Mouse (Mus musculus) small intestine, adult 2 months (tissue): ENCODE results near the gene Dmbt1. TPM values are rescaled to one million over a fixed set of nuclear protein-coding genes. Genes with fewer than 3 reads are reported as not detected.

ENCODE experiments used
- H3K27ac ChIP-seq: fragments of 200-500 bp; 2 replicates; pipeline ENCODE4 v1.5.1; 2012; ENCODE audit warnings: low read depth, low read length, control low read depth, inconsistent platforms; ENCODE audit not compliant: insufficient read depth
- H3K27me3 ChIP-seq: fragments of 200-500 bp; 2 replicates; pipeline ENCODE4 v1.6.1; 2012; ENCODE audit warnings: mild to moderate bottlenecking, moderate library complexity, low read length, inconsistent platforms; ENCODE audit not compliant: control insufficient read depth, insufficient read depth
- H3K36me3 ChIP-seq: fragments of 200-500 bp; 2 replicates; pipeline ENCODE4 v1.6.1; 2012; ENCODE audit warnings: mild to moderate bottlenecking, low read length, control low read depth, inconsistent platforms; ENCODE audit not compliant: control insufficient read depth, insufficient read depth
- H3K4me1 ChIP-seq: fragments of 200-500 bp; 2 replicates; pipeline ENCODE4 v1.6.1; 2012; ENCODE audit warnings: low read length, inconsistent platforms, mixed read lengths; ENCODE audit not compliant: control insufficient read depth, insufficient read depth, insufficient read length
- H3K4me3 ChIP-seq: fragments of 200-500 bp; 2 replicates; pipeline ENCODE4 v1.5.1; 2012; ENCODE audit warnings: low read depth, mild to moderate bottlenecking, control low read depth, inconsistent platforms, low read length, moderate library complexity
- CTCF ChIP-seq: fragments of 200-500 bp; IDR thresholded peaks from 2 replicates; pipeline ENCODE4 v1.5.1; 2012; ENCODE audit warnings: low read depth, mild to moderate bottlenecking, control low read depth, inconsistent platforms, low read length, moderate library complexity, mixed read lengths; ENCODE audit not compliant: insufficient replicate concordance, insufficient read length; ENCODE audit errors: extremely low read depth
- POLR2A ChIP-seq: fragments of 200-500 bp; IDR thresholded peaks from 2 replicates; pipeline ENCODE4 v1.6.1; 2012; ENCODE audit warnings: low read depth, mild to moderate bottlenecking, control low read depth, inconsistent platforms, low read length, moderate library complexity
- WGBS: fragments of 180-500 bp; shearing (Covaris S2); methylation state at CpG from one replicate; pipeline ENCODE4 v1.1.7; 2018; 5-methylcytosine and 5-hydroxymethylcytosine counted together
- polyA plus RNA-seq: library from polyadenylated mRNA; depleted of rRNA; stranded (reverse); fragments of >200 nt; gene quantifications from 2 replicates; pipeline ENCODE4 v1.2.3, GENCODE M21; 2012; rRNA removed

Gene Dmbt1
- polyA plus RNA-seq = 141 and 758 TPM in 2 replicates

DNA sequence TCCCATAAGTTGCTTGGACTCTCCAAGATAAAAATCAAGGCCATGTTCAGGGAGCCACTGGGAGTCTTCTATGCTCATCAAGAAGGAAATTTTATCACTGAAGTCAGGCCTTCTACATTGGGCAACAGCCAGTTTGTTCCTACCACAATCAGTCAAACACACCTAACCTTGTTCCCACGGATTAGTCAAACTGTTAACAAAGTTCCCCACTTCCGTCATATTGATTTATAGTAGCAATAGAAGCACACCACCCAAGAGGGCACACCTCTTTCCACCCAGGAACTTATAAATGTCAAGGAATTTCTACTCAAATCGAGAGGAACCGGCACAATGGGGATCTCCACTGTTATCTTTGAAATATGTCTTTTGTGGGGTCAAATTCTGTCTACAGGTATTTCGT, at the start of gene Dmbt1:
Gene Dmbt1 (plus strand): TSS at position 299 of the 400 bp plus-strand sequence.
- TF ChIP-seq CTCF (no peak), POLR2A (no peak)
- 22% methylated on average over 5 of the region's 5 CpGs for WGBS
- Histone ChIP-seq H3K36me3 (peaks cover 2% of the 10 kb centered on the region; the same call in 1 of the 2 replicates), H3K27ac (peak within 1 kb of the TSS; percentile 52), H3K4me3 (peak within 1 kb of the TSS; percentile 63), H3K4me1 (peaks cover 45% of the 10 kb centered on the region), H3K27me3 (no peaks in the 10 kb centered on the region; the same call in 1 of the 2 replicates)

DNA sequence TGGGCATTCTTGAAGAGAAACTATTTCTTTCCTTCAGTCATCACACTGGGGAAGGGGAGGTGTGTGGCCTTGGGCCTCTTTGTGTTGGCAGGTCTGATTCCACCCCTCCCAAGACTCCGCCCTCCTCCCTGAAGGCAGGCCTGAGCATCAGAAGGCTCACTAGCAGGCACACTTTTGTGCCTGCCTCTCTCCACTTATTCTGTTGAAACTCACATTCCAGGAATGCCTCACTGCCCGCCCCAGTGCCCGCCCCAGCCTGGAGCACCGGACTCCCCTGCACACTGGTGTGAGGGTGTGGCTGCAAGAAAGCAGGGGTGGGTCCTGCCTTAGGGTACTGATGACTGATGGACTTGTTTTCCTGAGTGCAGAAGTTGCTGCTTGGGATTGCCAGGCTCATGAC, 49.5 kb upstream of the Dmbt1 start:
- 0 out of 2 replicates have a peak, but pooled peaks cover 3% of the 10 kb centered on the region for H3K27me3 ChIP-seq
- TF ChIP-seq POLR2A = no peak
- TF ChIP-seq CTCF = no peak
- H3K27ac ChIP-seq = no peak overlapping the region

DNA sequence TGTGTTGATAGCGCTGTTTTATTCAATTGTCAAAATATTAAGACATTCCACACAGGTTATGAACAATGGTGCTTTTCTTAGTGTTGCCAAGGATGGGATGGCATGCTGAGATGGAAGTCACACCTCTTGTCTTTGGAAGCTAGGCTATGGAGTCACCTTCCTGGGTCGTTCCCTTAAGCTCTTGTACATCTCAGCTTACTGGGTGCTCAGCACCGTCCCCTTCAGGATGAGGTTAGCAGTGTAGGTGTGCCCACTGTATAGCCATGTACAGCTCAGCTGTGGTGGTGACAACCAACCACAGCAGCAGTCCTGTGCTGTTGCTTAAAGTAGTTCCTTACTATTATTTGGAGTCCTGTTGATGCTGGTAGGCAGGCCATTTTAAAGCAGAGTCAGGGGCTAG, 49.0 kb upstream of the Dmbt1 start:
- Histone ChIP-seq H3K4me1 (peaks cover 2% of the 10 kb centered on the region; the same call in 1 of the 2 replicates), H3K27ac (no peak overlapping the region), H3K27me3 (0 out of 2 replicates have a peak, but pooled peaks cover 3% of the 10 kb centered on the region), H3K36me3 (no peaks in the 10 kb centered on the region), H3K4me3 (no peak overlapping the region)
- whole genome bisulfite sequencing = 71% methylated on average over 3 of the region's 3 CpGs
- no peak for TF ChIP-seq POLR2A
- TF ChIP-seq CTCF = no peak

More for the DNA sequence above, 49.5 kb upstream of the Dmbt1 start:
- Histone ChIP-seq H3K36me3 (no peaks in the 10 kb centered on the region), H3K4me1 (peaks cover 7% of the 10 kb centered on the region; the same call in 1 of the 2 replicates), H3K4me3 (no peak overlapping the region)
- WGBS = 52% methylated on average over 4 of the region's 4 CpGs

DNA sequence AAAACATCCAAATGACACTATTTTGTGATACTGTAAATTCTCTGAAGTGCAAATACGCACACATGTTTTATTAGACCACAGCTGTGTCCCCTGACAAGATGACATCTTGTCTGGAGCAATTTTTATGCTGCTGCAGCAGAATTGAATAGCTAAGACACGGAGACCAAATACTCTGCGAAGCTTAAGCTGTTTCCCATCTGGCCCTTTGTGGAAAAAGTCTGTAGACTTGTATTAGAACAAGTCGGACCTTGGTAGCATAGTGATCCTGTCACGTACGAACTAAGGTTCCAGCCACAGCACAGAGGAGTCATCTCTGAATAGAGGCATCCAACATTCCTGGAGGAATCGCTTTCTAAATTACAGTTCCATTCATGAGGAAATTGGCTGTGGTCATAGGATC, 47.6 kb upstream of the Dmbt1 start:
- 86% methylated on average over 7 of the region's 7 CpGs for WGBS
- Histone ChIP-seq H3K36me3 (no peaks in the 10 kb centered on the region), H3K4me3 (no peak overlapping the region), H3K27me3 (no peaks in the 10 kb centered on the region), H3K27ac (no peak overlapping the region), H3K4me1 (no peaks in the 10 kb centered on the region)
- TF ChIP-seq CTCF (no peak), POLR2A (no peak)

DNA sequence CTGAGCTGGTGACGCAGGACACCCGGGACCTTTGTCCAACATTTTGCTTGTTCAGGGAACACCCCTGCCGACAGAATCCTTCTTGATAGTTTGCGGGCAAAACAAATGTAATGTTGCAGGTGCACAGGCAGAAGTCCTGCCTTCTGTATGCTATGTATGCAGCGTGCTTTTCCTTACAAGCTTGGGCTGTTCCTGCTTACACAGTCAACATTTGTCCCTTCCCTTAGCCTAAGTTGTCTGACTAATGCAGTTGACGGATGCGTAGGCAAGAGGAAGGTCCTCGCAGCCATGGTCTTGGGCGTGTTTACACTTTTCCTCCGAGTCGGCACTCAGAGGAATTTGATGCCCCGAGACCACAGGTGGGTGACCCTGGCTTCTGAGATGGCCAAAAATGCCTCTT, 46.7 kb upstream of the Dmbt1 start:
- Histone ChIP-seq H3K27ac (no peak overlapping the region), H3K4me1 (no peaks in the 10 kb centered on the region), H3K36me3 (no peaks in the 10 kb centered on the region), H3K4me3 (no peak overlapping the region), H3K27me3 (no peaks in the 10 kb centered on the region)
- no peak for TF ChIP-seq CTCF
- no peak for TF ChIP-seq POLR2A
- WGBS = 73% methylated on average over 12 of the region's 12 CpGs

DNA sequence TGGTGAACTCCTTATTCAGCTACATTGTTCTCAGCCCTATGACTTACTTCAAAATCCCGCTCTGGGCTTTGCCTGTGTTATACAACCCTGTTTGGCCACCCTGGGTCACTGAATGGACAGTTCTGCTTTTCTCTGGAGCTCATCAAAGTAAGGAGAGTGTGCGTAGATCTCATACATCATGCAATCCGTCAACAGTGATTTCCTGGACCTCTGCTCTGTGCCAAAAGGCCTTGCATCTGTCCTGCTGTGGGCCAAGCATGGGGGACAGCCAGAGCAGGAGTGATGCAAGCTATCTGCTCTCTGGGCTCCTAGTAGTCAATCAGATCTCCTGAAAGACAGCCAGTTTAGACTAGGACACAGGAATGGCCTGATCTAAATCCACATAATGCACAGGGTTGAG, 46.1 kb upstream of the Dmbt1 start:
- no peak for TF ChIP-seq CTCF
- TF ChIP-seq POLR2A = no peak
- Histone ChIP-seq H3K36me3 (no peaks in the 10 kb centered on the region), H3K27me3 (no peaks in the 10 kb centered on the region), H3K4me3 (no peak overlapping the region), H3K4me1 (no peaks in the 10 kb centered on the region; the same call in 1 of the 2 replicates), H3K27ac (no peak overlapping the region)
- 84% methylated on average over 3 of the region's 3 CpGs for WGBS

DNA sequence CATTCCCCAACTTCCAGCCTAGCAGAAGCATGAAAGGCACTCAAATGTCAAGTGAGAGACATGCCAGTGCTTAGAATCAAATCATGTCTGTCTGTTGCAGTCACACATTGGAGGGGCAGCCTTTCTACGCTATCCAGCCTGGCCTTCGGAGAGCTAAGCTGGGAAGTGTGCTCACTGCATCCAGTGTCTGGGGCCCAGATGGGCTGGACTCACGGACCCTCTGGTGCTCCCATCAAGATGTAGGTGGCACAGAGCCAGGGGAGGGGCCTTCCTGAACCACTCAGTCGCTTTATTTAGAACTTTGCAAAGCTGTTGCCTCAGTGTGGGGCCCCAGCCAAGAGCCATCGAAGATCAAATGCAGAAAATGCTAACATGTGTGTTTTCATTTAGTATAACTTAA, 43.7 kb upstream of the Dmbt1 start:
- Histone ChIP-seq H3K36me3 (no peaks in the 10 kb centered on the region), H3K27ac (no peak overlapping the region), H3K27me3 (no peaks in the 10 kb centered on the region), H3K4me1 (peaks cover 6% of the 10 kb centered on the region; the same call in 1 of the 2 replicates), H3K4me3 (no peak overlapping the region)
- WGBS = 76% methylated on average over 5 of the region's 5 CpGs
- TF ChIP-seq CTCF = no peak
- TF ChIP-seq POLR2A = no peak

DNA sequence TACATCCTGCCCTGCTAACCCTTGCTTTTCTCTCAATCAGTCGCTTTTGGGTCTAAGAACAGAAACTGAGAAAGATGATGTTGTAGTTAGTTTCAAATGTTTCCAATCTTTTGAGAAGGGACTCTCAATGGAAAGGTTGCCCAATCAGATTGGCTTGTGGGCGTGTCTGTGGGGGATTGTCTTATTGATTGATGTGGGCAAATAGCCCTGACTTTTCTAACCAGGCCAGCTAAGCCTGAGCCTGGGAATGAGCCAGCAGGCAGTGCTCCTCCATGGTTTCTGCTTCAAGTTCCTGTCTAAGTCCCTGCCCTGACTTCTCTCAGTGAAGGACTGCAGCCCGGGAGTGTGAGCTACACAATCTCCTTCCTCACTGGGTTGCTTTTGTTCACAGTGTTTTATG, 42.5 kb upstream of the Dmbt1 start:
- WGBS = 80% methylated on average over 3 of the region's 3 CpGs

More for the DNA sequence above, 42.5 kb upstream of the Dmbt1 start:
- TF ChIP-seq POLR2A (no peak), CTCF (no peak)
- Histone ChIP-seq H3K27me3 (no peaks in the 10 kb centered on the region), H3K36me3 (no peaks in the 10 kb centered on the region), H3K27ac (no peak overlapping the region), H3K4me3 (no peak overlapping the region), H3K4me1 (peaks cover 6% of the 10 kb centered on the region; the same call in 1 of the 2 replicates)
